Mouse (Mus musculus) G1E (cell line): ENCODE results near the gene Abhd17a. TPM values are rescaled to one million over a fixed set of nuclear protein-coding genes. Genes with fewer than 3 reads are reported as not detected.
A peak's percentile ranks its signal among the peaks of the same experiment; 100 is the strongest.

Source experiments
- ATAC-seq: 2 replicates; pipeline ENCODE4 v1.8.0; 2016; ENCODE audit warnings: mild to moderate bottlenecking; ENCODE audit not compliant: insufficient number of reproducible peaks, poor library complexity, low FRiP score, severe bottlenecking; ENCODE audit errors: extremely low read depth
- DNase-seq: peaks from one replicate; pipeline ENCODE4 v3.0.0; 2012; ENCODE audit warnings: low spot score
- H3K27me3 ChIP-seq: 2 replicates; pipeline ENCODE4 v1.6.1; 2012; ENCODE audit warnings: mild to moderate bottlenecking, low read length, inconsistent platforms; ENCODE audit not compliant: insufficient read depth
- H3K36me3 ChIP-seq: replicated peaks from 2 replicates; pipeline ENCODE3; 2012; ENCODE audit warnings: mild to moderate bottlenecking, inconsistent platforms
- H3K4me1 ChIP-seq: 2 replicates; pipeline ENCODE4 v1.6.1; 2012; ENCODE audit warnings: low read depth, low read length, inconsistent platforms, mixed read lengths; ENCODE audit not compliant: insufficient read depth
- H3K4me3 ChIP-seq: 2 replicates; pipeline ENCODE4 v1.5.1; 2012; ENCODE audit warnings: low read depth, mild to moderate bottlenecking, inconsistent platforms, low read length, moderate library complexity, mixed read lengths
- H3K9me3 ChIP-seq: replicated peaks from 2 replicates; pipeline ENCODE4 v1.6.1; 2012; ENCODE audit warnings: inconsistent platforms
- CTCF ChIP-seq: IDR thresholded peaks from 2 replicates; pipeline ENCODE4 v1.5.1; 2012; ENCODE audit warnings: low read depth, low read length, inconsistent platforms, mixed read lengths
- GATA1 ChIP-seq: IDR thresholded peaks from 2 replicates; pipeline ENCODE4 v1.6.1; 2012; ENCODE audit warnings: borderline replicate concordance, low read length, inconsistent platforms, mixed read lengths
- GATA2 ChIP-seq: IDR thresholded peaks from 2 replicates; pipeline ENCODE4 v1.6.1; 2012; ENCODE audit warnings: low read depth, low read length, inconsistent platforms, borderline replicate concordance
- POLR2AphosphoS5 ChIP-seq: IDR thresholded peaks from 2 replicates; pipeline ENCODE4 v1.6.1; 2012; ENCODE audit warnings: low read depth, low read length, inconsistent platforms; ENCODE audit not compliant: insufficient replicate concordance
- TAL1 ChIP-seq: conservative IDR thresholded peaks from 2 replicates; pipeline ENCODE4 v1.6.1; 2012; ENCODE audit warnings: low read depth, low read length, inconsistent platforms, mixed read lengths
- polyA plus RNA-seq: library from polyadenylated mRNA; stranded (reverse); fragments of >175 nt; gene quantifications from 2 replicates; pipeline ENCODE4 v1.2.3, GENCODE M21; 2012
- total RNA-seq, 2 experiments: library from RNA; stranded (forward) in 1 of 2; stranded (reverse) in 1 of 2; fragments of 200-1000 nt in 1 of 2; fragments of >200 nt in 1 of 2; fragmentation: Nextera tagmentation in 1 of 2; gene quantifications; 2 replicates each; pipeline ENCODE4 v1.2.3; 2014 to 2017

Gene Abhd17a
- total and polyA plus RNA-seq, 3 experiments = 12.4 to 574 (median 37.8) TPM

DNA sequence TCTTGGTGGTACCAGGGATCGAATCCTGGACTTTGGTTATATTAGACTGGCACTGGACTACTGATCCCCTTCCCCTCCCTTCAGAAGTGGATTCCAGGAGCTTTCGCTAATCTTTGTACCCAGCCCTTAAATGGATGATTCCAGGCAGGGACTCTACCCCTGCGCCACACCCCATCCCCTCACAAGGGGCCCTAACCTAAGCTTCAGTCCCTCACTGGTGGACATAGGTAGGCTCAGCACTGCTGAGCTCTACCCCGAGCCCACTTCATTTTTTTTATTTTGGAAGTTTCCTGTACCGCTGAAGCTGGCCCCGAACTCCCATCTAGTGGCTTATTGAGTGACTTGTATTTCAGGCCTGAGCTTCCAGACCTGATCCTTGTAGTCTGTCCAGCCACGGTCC, 13.2 kb upstream of the Abhd17a start:
- no peaks in the 10 kb centered on the region for H3K27me3 ChIP-seq
- H3K36me3 ChIP-seq = peaks cover 45% of the 10 kb centered on the region
- H3K4me1 ChIP-seq = peaks cover 66% of the 10 kb centered on the region
- ATAC-seq (no peak), DNase-seq (no peak)
- TF ChIP-seq GATA2 (no peak), CTCF (no peak), POLR2AphosphoS5 (no peak), TAL1 (no peak)
- peak overlapping the region; percentile 96 for H3K4me3 ChIP-seq
- no peaks in the 10 kb centered on the region for H3K9me3 ChIP-seq

DNA sequence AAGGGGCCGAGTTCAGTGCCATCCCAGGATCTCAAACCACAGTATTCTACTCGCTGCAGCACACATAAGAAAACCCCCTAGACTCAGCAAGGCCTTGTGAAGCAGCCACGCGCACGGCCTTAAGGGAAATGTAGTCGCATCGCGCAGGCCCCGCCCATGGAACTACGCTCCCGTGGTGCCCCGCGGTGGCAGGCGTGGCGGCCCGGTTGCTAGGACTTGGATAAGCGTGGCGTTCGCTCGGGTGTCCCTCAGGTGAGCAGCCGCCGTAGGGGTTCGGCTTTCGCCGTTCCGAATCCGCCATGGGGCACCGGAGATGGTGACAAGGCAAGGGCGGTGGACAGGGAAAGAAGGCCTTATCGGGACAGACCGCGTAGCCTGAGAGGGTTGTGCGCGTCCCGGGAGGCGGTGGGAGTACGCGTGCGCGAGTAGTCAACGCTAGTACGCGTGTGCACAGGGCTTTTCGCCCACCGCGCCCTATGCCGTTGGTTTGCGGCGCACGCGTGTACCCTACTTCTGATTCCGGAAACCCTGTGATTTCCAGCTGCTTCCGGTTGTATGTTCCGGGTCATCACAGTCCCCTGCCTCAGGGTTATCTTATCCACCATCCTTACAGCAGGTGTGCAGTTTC, 12.7 kb upstream of the Abhd17a start, which contains the start of the genes Scamp4 and Adat3:
Gene Scamp4 (plus strand): TSS at position 175 of the 628 bp plus-strand sequence.
Gene Adat3 (plus strand): TSS at position 183 of the 628 bp plus-strand sequence.
- peaks cover 39% of the 10 kb centered on the region for H3K36me3 ChIP-seq
- no peaks in the 10 kb centered on the region for H3K9me3 ChIP-seq
- H3K4me1 ChIP-seq = peaks cover 67% of the 10 kb centered on the region
- no peak for TF ChIP-seq POLR2AphosphoS5
- no peaks in the 10 kb centered on the region for H3K27me3 ChIP-seq
- peak; percentile 75 for ATAC-seq
- peak; percentile 78 for DNase-seq
- H3K4me3 ChIP-seq = peak within 1 kb of the TSS; percentile 96

DNA sequence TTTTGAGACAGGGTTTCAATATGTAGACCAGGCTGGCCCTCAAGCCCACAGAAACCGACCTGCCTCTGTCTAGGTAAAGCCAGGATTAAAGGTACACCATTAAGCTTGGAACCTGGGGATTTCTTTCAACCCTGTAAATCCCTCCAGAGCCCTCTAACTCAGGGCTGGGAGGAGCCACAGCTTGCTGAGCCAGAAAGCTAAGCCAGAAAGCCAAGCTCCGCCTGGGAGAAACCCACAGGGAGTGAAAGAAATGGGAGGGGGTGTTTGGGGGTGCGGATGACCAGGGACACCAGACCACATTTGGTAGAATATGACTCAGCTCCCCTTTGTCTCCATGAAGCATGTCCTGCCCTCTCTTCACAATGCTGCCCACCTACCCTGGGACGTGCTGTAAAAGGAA, 6.2 kb upstream of the Abhd17a start:
- DNase-seq (no peak), ATAC-seq (no peak)
- H3K27me3 ChIP-seq = peaks cover 7% of the 10 kb centered on the region; the same call in 1 of the 2 replicates
- no peaks in the 10 kb centered on the region for H3K9me3 ChIP-seq
- TF ChIP-seq GATA2 (no peak), CTCF (no peak), GATA1 (no peak), POLR2AphosphoS5 (no peak), TAL1 (no peak)
- H3K4me3 ChIP-seq = no peak overlapping the region
- peaks cover 29% of the 10 kb centered on the region for H3K4me1 ChIP-seq
- no peaks in the 10 kb centered on the region for H3K36me3 ChIP-seq

DNA sequence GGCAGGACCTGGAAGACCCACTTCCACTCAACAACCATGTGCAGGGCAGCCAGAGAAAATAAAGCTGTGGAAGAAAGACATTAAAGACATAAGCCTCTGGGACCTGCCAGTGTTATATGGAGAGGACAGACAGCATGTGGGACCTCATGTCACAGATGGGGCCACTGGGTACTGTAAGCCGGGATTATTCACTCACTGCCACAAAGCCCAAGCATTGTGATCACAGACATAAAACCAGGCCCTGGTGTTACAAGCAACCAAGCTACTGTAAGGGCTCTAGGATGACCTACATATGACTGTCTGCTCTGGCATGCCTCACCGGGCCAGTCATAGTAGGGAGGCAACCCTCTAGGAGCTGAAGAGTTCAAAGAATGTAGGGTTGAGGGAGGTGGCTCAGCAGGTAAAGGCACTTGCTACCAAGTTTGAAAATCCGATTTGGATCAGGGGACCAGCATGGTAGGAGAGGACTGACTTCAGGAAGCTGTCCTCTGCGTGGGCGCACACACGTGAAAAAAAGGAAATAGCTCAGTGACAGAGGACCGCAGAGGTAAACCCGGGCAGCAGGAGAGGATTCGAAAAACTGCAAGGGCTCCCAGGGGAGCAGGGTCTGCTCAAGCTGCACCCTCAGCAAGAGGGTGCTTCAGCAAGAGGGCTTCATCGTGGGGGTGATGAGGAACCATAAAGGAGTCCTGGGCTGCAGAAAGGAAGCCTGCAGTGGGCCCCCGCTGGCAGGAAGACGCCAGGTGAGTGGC, 838 bp downstream of the Abhd17a start:
- H3K27me3 ChIP-seq = no peaks in the 10 kb centered on the region
- TF ChIP-seq CTCF = no peak
- TF ChIP-seq POLR2AphosphoS5 = no peak
- TF ChIP-seq GATA2 = no peak
- no peak for TF ChIP-seq TAL1
- TF ChIP-seq GATA1 = no peak
- H3K36me3 ChIP-seq = peaks cover 45% of the 10 kb centered on the region
- no peak for DNase-seq
- ATAC-seq = no peak
- peak overlapping the region; percentile 97 for H3K4me3 ChIP-seq
- H3K9me3 ChIP-seq = no peaks in the 10 kb centered on the region
- H3K4me1 ChIP-seq = peaks cover 61% of the 10 kb centered on the region

DNA sequence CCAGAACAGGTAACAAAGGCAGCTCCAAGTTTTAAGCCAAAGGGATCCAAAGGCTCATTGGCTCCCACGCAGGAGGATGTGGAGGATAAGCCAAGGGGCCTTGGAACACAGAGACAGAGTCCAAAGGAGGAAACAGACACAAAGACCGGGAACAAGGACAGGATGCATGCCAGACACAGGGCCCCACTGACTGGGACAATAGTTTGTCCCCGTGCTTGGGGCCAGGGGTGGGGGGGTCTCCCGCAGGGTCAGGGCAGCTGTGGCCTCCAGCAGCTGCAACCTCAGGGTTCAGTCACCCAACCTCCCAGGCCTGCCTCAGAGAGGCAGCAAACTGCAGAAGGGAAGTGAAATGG, 2.9 kb downstream of the Abhd17a start:
- Histone ChIP-seq H3K4me3 (peak overlapping the region; percentile 49; the same call in 1 of the 2 replicates), H3K4me1 (peaks cover 78% of the 10 kb centered on the region), H3K27me3 (no peaks in the 10 kb centered on the region), H3K36me3 (peaks cover 64% of the 10 kb centered on the region), H3K9me3 (no peaks in the 10 kb centered on the region)
- TF ChIP-seq GATA2 = no peak
- TF ChIP-seq POLR2AphosphoS5 = no peak
- TF ChIP-seq GATA1 = no peak
- no peak for TF ChIP-seq CTCF
- TF ChIP-seq TAL1 = no peak
- ATAC-seq = no peak
- no peak for DNase-seq

DNA sequence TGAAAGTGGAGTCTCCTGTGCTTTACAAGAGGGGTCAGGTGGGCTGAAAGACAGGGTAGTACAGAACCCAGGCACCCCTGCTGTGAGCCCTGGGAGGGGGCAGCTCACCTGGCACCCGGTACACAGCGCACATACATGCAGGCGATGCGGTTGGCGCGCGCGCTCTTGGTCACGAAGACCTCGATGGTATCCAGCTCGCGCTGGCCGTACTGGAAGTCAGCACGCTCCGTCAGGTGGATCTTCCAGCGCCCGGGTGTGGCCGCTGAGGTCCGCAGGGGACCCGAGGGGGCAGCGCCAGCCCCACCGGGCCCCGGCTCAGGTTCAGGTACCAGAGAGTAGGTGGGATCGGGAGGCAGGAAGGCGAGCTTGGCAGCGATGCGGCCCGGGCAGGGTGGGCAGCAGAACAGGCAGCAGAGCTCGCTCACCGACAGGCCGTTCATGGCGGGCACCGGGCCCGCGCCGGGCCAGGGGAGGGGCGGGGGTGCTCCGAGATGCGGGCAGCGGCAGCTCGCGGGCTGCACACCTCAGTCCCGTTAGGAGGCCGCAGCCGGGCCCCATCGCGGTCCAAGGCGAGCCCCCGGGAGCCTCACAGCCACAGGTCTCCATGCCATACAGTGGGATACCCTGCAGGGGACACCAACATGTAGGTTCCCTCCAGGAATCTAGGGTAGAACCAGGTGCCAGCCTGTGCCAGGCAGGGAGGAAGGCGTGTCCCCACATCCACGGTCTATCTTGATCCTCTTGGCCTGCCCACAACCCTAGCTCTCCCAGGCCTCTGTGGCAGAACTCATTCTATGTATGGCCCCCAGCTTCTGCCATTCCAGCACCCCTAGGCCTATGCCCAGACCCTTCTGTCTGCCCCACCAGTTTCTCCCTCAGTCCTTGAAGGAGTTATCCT, 3.5 kb downstream of the Abhd17a start:
- no peak for ATAC-seq
- Histone ChIP-seq H3K9me3 (no peaks in the 10 kb centered on the region), H3K4me3 (no peak overlapping the region; the same call in 1 of the 2 replicates), H3K4me1 (peaks cover 81% of the 10 kb centered on the region), H3K27me3 (no peaks in the 10 kb centered on the region), H3K36me3 (peaks cover 71% of the 10 kb centered on the region)
- DNase-seq = no peak
- no peak for TF ChIP-seq GATA2
